ENCODE assay signal across 9 mouse cellular contexts in genomic region chr6:88736741-88737508, GRCm38 (mm10). TPM values are rescaled to one million over a fixed set of nuclear protein-coding genes. Genes with fewer than 3 reads are reported as not detected.
DNase-seq lines count a peak whose midpoint lies in the region; ATAC-seq lines count a peak whose summit lies in the region.
"Had no signal": no experiment of that assay in that cellular context is flagged by ENCODE, and none has a peak within 500 bp of the region (broad histone marks: within the 10 kb centered on the region; RNA-seq: fewer than 3 reads in every experiment).

No protein-coding gene starts in this region.

- H3K36me3 ChIP-seq in intestine, embryonic 16.5 days (ENCODE audit: control insufficient read depth, insufficient read depth, low read length), result no peaks in the 10 kb centered on the region
- H3K36me3 ChIP-seq in liver, embryonic 12.5 days, result peaks cover 49% of the 10 kb centered on the region
- H3K36me3 ChIP-seq: forebrain, embryonic 15.5 days had no signal

- WGBS in intestine, embryonic 16.5 days, result 46% methylated on average over 16 of the region's 16 CpGs
- 81% methylated on average over 16 of the region's 16 CpGs for WGBS in liver, embryonic 12.5 days (ENCODE audit: insufficient replicate concordance)

- peak; percentile 48 for ATAC-seq in intestine, embryonic 16.5 days
- ATAC-seq in liver, embryonic 12.5 days, result no peak
- ATAC-seq: forebrain, embryonic 15.5 days had no signal

- no peaks in the 10 kb centered on the region for H3K9me3 ChIP-seq in intestine, embryonic 16.5 days (ENCODE audit: control insufficient read depth, low read length)
- H3K9me3 ChIP-seq in liver, embryonic 12.5 days (replicated peaks), result no peaks in the 10 kb centered on the region
- H3K9me3 ChIP-seq: forebrain, embryonic 15.5 days had no signal

- H3K4me2 ChIP-seq in intestine, embryonic 16.5 days (ENCODE audit: low read depth, low read length), result no peak overlapping the region
- 0 out of 2 replicates have a peak overlapping the region, but pooled peaks have one; percentile 14 for H3K4me2 ChIP-seq in liver, embryonic 12.5 days
- H3K4me2 ChIP-seq: forebrain, embryonic 15.5 days had no signal

- peak; percentile 54 for DNase-seq in kidney, adult 9 months
- DNase-seq in kidney, adult 11 months, result no peak
- DNase-seq in spleen, adult 12 weeks (ENCODE audit: low spot score), result no peak
- DNase-seq in thymus, postnatal 4 days, result no peak
- DNase-seq: thymus, adult 2 months had no signal

- H3K27ac ChIP-seq in brown adipose tissue, adult 24 weeks (replicated peaks; ENCODE audit: low read depth, low read length), result 0 out of 2 replicates have a peak overlapping the region, but pooled peaks have one; percentile 13
- H3K27ac ChIP-seq in intestine, embryonic 16.5 days (ENCODE audit: low read length), result peak overlapping the region; percentile 43
- H3K27ac ChIP-seq in liver, embryonic 12.5 days, result peak overlapping the region; percentile 50
- H3K27ac ChIP-seq: forebrain, embryonic 15.5 days had no signal

- no peaks in the 10 kb centered on the region for H3K27me3 ChIP-seq in intestine, embryonic 16.5 days (replicated peaks; ENCODE audit: control insufficient read depth, insufficient read depth, low read length)
- peaks cover 8% of the 10 kb centered on the region; the same call in 1 of the 2 replicates for H3K27me3 ChIP-seq in liver, embryonic 12.5 days (replicated peaks)
- H3K27me3 ChIP-seq: forebrain, embryonic 15.5 days had no signal

- H3K4me3 ChIP-seq in brown adipose tissue, adult 24 weeks (ENCODE audit: insufficient read depth, low read depth, low read length), result no peak overlapping the region
- no peak overlapping the region for H3K4me3 ChIP-seq in intestine, embryonic 16.5 days (ENCODE audit: low read length)
- no peak overlapping the region for H3K4me3 ChIP-seq in liver, embryonic 12.5 days
- H3K4me3 ChIP-seq: forebrain, embryonic 15.5 days had no signal

- H3K9ac ChIP-seq in intestine, embryonic 16.5 days (ENCODE audit: low read depth, low read length), result 0 out of 2 replicates have a peak overlapping the region, but pooled peaks have one; percentile 4
- H3K9ac ChIP-seq in liver, embryonic 12.5 days, result peak overlapping the region; percentile 23; the same call in 1 of the 2 replicates
- H3K9ac ChIP-seq: forebrain, embryonic 15.5 days had no signal

- H3K4me1 ChIP-seq in brown adipose tissue, adult 24 weeks (ENCODE audit: control insufficient read depth, insufficient read depth, insufficient read length, low read length), result peaks cover 60% of the 10 kb centered on the region
- H3K4me1 ChIP-seq in intestine, embryonic 16.5 days (ENCODE audit: control insufficient read depth, insufficient read depth, low read length), result peaks cover 29% of the 10 kb centered on the region
- peaks cover 85% of the 10 kb centered on the region for H3K4me1 ChIP-seq in liver, embryonic 12.5 days

RNA-seq across cellular contexts. Expression of gene Mgll, which starts 12.7 kb away (rescaled TPM):
- polyA plus RNA-seq in brown adipose tissue, adult 24 weeks (2012; ENCODE audit: insufficient read depth, insufficient read length, missing spikeins), result 257 and 493 TPM in 2 replicates
- polyA plus RNA-seq in intestine, embryonic 16.5 days (2015; fragmentation: Nextera tagmentation; extraction: Ambion mirVana), result 73.3 and 82.8 TPM in 2 replicates
- 46.4 and 47.7 TPM in 2 replicates for polyA plus RNA-seq in liver, embryonic 12.5 days (2016; fragmentation: Nextera tagmentation; extraction: Ambion mirVana)
